ENCODE assay signal across 13 mouse cellular contexts in the genomic region with DNA sequence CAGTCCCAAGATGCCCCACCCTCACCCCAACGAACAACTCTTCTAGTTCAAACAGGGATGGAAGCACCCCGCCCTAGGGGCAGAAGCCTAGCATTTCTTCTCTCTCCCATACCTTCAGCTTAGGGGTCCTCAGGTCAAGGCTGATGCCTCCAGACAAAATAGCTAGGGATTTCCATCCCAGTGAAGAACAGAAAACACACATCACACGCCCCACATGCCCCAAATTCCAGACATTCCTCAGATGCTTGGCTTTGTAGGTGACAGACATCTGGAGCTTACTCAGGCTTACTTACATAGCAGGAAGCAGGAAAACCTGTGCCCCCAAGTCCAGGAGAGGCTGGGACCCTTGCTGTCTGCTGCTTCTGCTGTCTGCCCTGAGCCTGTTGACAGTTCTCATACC.
DNase-seq lines count a peak whose midpoint lies in the region; ATAC-seq lines count a peak whose summit lies in the region.
"Had no signal": no experiment of that assay in that cellular context is flagged by ENCODE, and none has a peak within 500 bp of the region (broad histone marks: within the 10 kb centered on the region; RNA-seq: fewer than 3 reads in every experiment).

No protein-coding gene starts in this region.

- no peaks in the 10 kb centered on the region for H3K36me3 ChIP-seq in embryonic facial prominence, embryonic 11.5 days (replicated peaks; ENCODE audit: control insufficient read depth, insufficient read depth, low read depth, low read length)
- no peaks in the 10 kb centered on the region for H3K36me3 ChIP-seq in limb, embryonic 13.5 days
- no peaks in the 10 kb centered on the region for H3K36me3 ChIP-seq in hindbrain, embryonic 13.5 days
- H3K36me3 ChIP-seq: forebrain, embryonic 12.5 days; limb, embryonic 12.5 days; midbrain, embryonic 13.5 days had no signal

- DNase-seq in kidney, adult 11 months: peak; percentile 26
- no peak for DNase-seq in kidney, adult 9 months
- DNase-seq in Muller cell, postnatal 12 days (ENCODE audit: inconsistent ontology term): peak; percentile 79
- DNase-seq in embryonic facial prominence, embryonic 11.5 days (ENCODE audit: low spot score): peak; percentile 71
- no peak for DNase-seq in cerebellum, adult 9-10 months
- DNase-seq in layer of hippocampus, postnatal 14 days (ENCODE audit: low spot score in 2 of 2): no peak
- DNase-seq: cerebellum, adult 9-11 months; thymus, postnatal 4 days had no signal

- H3K9me3 ChIP-seq in embryonic facial prominence, embryonic 11.5 days (replicated peaks; ENCODE audit: control insufficient read depth, low read length): no peaks in the 10 kb centered on the region
- no peaks in the 10 kb centered on the region for H3K9me3 ChIP-seq in limb, embryonic 13.5 days
- H3K9me3 ChIP-seq in hindbrain, embryonic 13.5 days: no peaks in the 10 kb centered on the region
- H3K9me3 ChIP-seq: forebrain, embryonic 12.5 days; limb, embryonic 12.5 days; midbrain, embryonic 13.5 days had no signal

- H3K4me1 ChIP-seq in embryonic facial prominence, embryonic 11.5 days (ENCODE audit: control insufficient read depth, insufficient read depth, low read length): no peaks in the 10 kb centered on the region
- H3K4me1 ChIP-seq in limb, embryonic 13.5 days: peaks cover 30% of the 10 kb centered on the region
- no peaks in the 10 kb centered on the region for H3K4me1 ChIP-seq in hindbrain, embryonic 13.5 days (replicated peaks)
- H3K4me1 ChIP-seq: midbrain, embryonic 13.5 days had no signal

- 9% methylated on average over 3 of the region's 3 CpGs for WGBS in embryonic facial prominence, embryonic 11.5 days
- WGBS in limb, embryonic 13.5 days: 24% methylated on average over 3 of the region's 3 CpGs
- WGBS in hindbrain, embryonic 13.5 days: 20% methylated on average over 3 of the region's 3 CpGs

- no peak overlapping the region for H3K4me3 ChIP-seq in embryonic facial prominence, embryonic 11.5 days (ENCODE audit: low read depth, low read length)
- no peak overlapping the region for H3K4me3 ChIP-seq in limb, embryonic 13.5 days
- no peak overlapping the region for H3K4me3 ChIP-seq in hindbrain, embryonic 13.5 days
- H3K4me3 ChIP-seq: forebrain, embryonic 12.5 days; limb, embryonic 12.5 days; midbrain, embryonic 13.5 days had no signal

- ATAC-seq in embryonic facial prominence, embryonic 11.5 days (replicated peaks; ENCODE audit: insufficient number of reproducible peaks, low FRiP score, low TSS enrichment, low read depth): no peak
- ATAC-seq in limb, embryonic 13.5 days (ENCODE audit: low FRiP score, low read depth): no peak
- no peak for ATAC-seq in hindbrain, embryonic 13.5 days (ENCODE audit: low FRiP score)
- ATAC-seq: midbrain, embryonic 13.5 days had no signal

- no peak overlapping the region for H3K9ac ChIP-seq in embryonic facial prominence, embryonic 11.5 days (replicated peaks; ENCODE audit: low read length)
- H3K9ac ChIP-seq in limb, embryonic 13.5 days: no peak overlapping the region
- no peak overlapping the region for H3K9ac ChIP-seq in hindbrain, embryonic 13.5 days
- H3K9ac ChIP-seq: forebrain, embryonic 12.5 days; limb, embryonic 12.5 days; midbrain, embryonic 13.5 days had no signal

- H3K4me2 ChIP-seq in embryonic facial prominence, embryonic 11.5 days (ENCODE audit: low read depth, low read length): no peak overlapping the region
- no peak overlapping the region for H3K4me2 ChIP-seq in limb, embryonic 13.5 days (replicated peaks)
- no peak overlapping the region for H3K4me2 ChIP-seq in hindbrain, embryonic 13.5 days
- H3K4me2 ChIP-seq: forebrain, embryonic 12.5 days; limb, embryonic 12.5 days; midbrain, embryonic 13.5 days had no signal

- no peak overlapping the region for H3K27ac ChIP-seq in embryonic facial prominence, embryonic 11.5 days (replicated peaks; ENCODE audit: low read depth, low read length)
- peak overlapping the region; percentile 44; the same call in 1 of the 2 replicates for H3K27ac ChIP-seq in limb, embryonic 13.5 days
- no peak overlapping the region for H3K27ac ChIP-seq in hindbrain, embryonic 13.5 days
- H3K27ac ChIP-seq: forebrain, embryonic 12.5 days; limb, embryonic 12.5 days; midbrain, embryonic 13.5 days had no signal

- no peaks in the 10 kb centered on the region for H3K27me3 ChIP-seq in embryonic facial prominence, embryonic 11.5 days (ENCODE audit: control insufficient read depth, insufficient read depth, low read length)
- H3K27me3 ChIP-seq in limb, embryonic 13.5 days: no peaks in the 10 kb centered on the region
- H3K27me3 ChIP-seq in hindbrain, embryonic 13.5 days: no peaks in the 10 kb centered on the region
- H3K27me3 ChIP-seq: forebrain, embryonic 12.5 days; limb, embryonic 12.5 days; midbrain, embryonic 13.5 days had no signal

Comparison
In these comparisons a context has a peak if more than half of its experiments do, and no peak if none do; other contexts are left out.
1. DNase-seq: peak in kidney, adult 11 months (single experiment), Muller cell, postnatal 12 days (single experiment) and embryonic facial prominence, embryonic 11.5 days (single experiment); none in kidney, adult 9 months (single experiment), cerebellum, adult 9-10 months (single experiment) and layer of hippocampus, postnatal 14 days (0 of 2).